Mouse (Mus musculus): Measurements from ENCODE around the gene Cox6b2.

GRCm38 (mm10) chr7:4795767-4796433 is 43.0 kb upstream of the Cox6b2 start:
- peak; percentile 24 for TF ChIP-seq CTCF (IDR thresholded peaks at IDR 0.05; ENCODE audit: low read depth, low read length)
- TF ChIP-seq POLR2A (IDR thresholded peaks at IDR 0.05; ENCODE audit: insufficient read depth, low read length) = no peak
- no peak for TF ChIP-seq EP300 (IDR thresholded peaks at IDR 0.05; ENCODE audit: insufficient read depth, low read depth, low read length)

Measured in ES-Bruce4 (cell line).